Comparison of ENCODE assay signal across 10 mouse cellular contexts in the genomic region with DNA sequence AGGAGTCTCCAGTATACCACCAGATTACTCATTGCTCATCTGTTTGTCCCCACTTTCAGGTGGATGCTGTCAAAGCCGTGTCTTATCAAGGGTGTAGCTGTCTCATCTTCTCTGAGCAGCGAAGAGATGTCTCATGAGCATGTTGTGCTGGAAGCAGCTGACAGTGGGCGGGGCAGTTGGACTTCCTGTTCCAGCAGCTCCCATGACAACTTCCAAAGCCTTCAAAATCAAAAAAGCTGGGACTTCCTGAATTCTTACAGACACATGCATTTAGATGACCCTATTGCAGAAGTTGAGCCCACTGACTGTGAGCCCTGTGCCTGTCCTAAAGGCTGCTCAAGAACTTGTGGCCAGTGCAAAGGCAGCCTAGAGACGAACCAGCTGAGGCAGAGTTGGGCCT.
DNase-seq lines count a peak whose midpoint lies in the region; ATAC-seq lines count a peak whose summit lies in the region.
"Had no signal": no experiment of that assay in that cellular context is flagged by ENCODE, and none has a peak within 500 bp of the region (broad histone marks: within the 10 kb centered on the region; RNA-seq: fewer than 3 reads in every experiment).

No protein-coding gene starts in this region.

- peak; percentile 39 for ATAC-seq in megakaryocyte progenitor cell, adult 5-6 weeks (replicated peaks; ENCODE audit: poor library complexity)

- no peaks in the 10 kb centered on the region for H3K27me3 ChIP-seq in heart, embryonic 10.5 days (ENCODE audit: insufficient read depth, poor library complexity, severe bottlenecking)
- H3K27me3 ChIP-seq: embryonic facial prominence, embryonic 13.5 days; limb, embryonic 15.5 days had no signal

- H3K36me3 ChIP-seq in heart, embryonic 10.5 days, result peaks cover 55% of the 10 kb centered on the region

- 69% methylated on average over 4 of the region's 4 CpGs for WGBS in heart, embryonic 10.5 days

- no peak overlapping the region for H3K27ac ChIP-seq in heart, embryonic 10.5 days
- H3K27ac ChIP-seq: embryonic facial prominence, embryonic 13.5 days; limb, embryonic 15.5 days had no signal

- DNase-seq in heart, adult 18-20 months, result peak; percentile 60 to 82
- no peak for DNase-seq in heart, embryonic 10.5 days (ENCODE audit: low spot score)
- peak; percentile 27 for DNase-seq in right cerebral cortex, adult 18-20 months
- no peak for DNase-seq in right cerebral cortex, postnatal 25 days
- DNase-seq in heart, postnatal 4 days, result peak; percentile 32
- no peak for DNase-seq in retina, embryonic 14.5 days (ENCODE audit: low spot score)
- no peak for DNase-seq in cerebellum, postnatal 25 days

- H3K9me3 ChIP-seq in heart, embryonic 10.5 days, result no peaks in the 10 kb centered on the region
- H3K9me3 ChIP-seq: embryonic facial prominence, embryonic 13.5 days; limb, embryonic 15.5 days had no signal

- no peaks in the 10 kb centered on the region for H3K4me1 ChIP-seq in heart, embryonic 10.5 days
- H3K4me1 ChIP-seq: limb, embryonic 15.5 days had no signal

- no peak overlapping the region for H3K4me3 ChIP-seq in heart, embryonic 10.5 days
- H3K4me3 ChIP-seq: embryonic facial prominence, embryonic 13.5 days; limb, embryonic 15.5 days had no signal

Comparison
In these comparisons a context has a peak if more than half of its experiments do, and no peak if none do; other contexts are left out.
1. DNase-seq: peak in heart, adult 18-20 months (2 of 2), right cerebral cortex, adult 18-20 months (single experiment) and heart, postnatal 4 days (single experiment); none in heart, embryonic 10.5 days (single experiment), right cerebral cortex, postnatal 25 days (single experiment), retina, embryonic 14.5 days (single experiment) and cerebellum, postnatal 25 days (0 of 2).